Mouse (Mus musculus) cerebellum, postnatal 25 days (tissue): ENCODE measurements around the gene Egfl7.

Source experiments
- DNase-seq, 2 experiments: peaks; one replicate each; pipeline ENCODE4 v3.0.0; 2021; ENCODE audit warnings: mixed read lengths in 2 of 2

Egfl7 gene

GRCm38 (mm10) chr2:26617928-26618327, 38.1 kb downstream of the Egfl7 start:
- no peak for DNase-seq

GRCm38 (mm10) chr2:26621246-26621645, 41.4 kb downstream of the Egfl7 start:
- DNase-seq: peak in 1 of 2 experiments; percentile 17

- DNase-seq: no peak
These were observed 43.2 kb downstream of the Egfl7 start for GRCm38 (mm10) chr2:26622984-26623383.

- DNase-seq: no peak
These were observed 45.6 kb downstream of the Egfl7 start for GRCm38 (mm10) chr2:26625419-26625818.

- DNase-seq: no peak
These were observed 46.3 kb downstream of the Egfl7 start for GRCm38 (mm10) chr2:26626081-26626480.

GRCm38 (mm10) chr2:26627921-26628739, 48.3 kb downstream of the Egfl7 start, which contains the start of gene Fam69b:
Gene Fam69b, plus strand, starts transcription at chr2:26628457.
- peak; percentile 88 to 96 for DNase-seq

GRCm38 (mm10) chr2:26628792-26629437, 49.1 kb downstream of the Egfl7 start:
- peak in 1 of 2 experiments; percentile 55 for DNase-seq

GRCm38 (mm10) chr2:26632541-26633395, 53.0 kb downstream of the Egfl7 start:
- DNase-seq: peak in 1 of 2 experiments; percentile 8

- peak in 1 of 2 experiments; percentile 13 for DNase-seq
These were observed 54.2 kb downstream of the Egfl7 start for GRCm38 (mm10) chr2:26633953-26634530.

GRCm38 (mm10) chr2:26634629-26635488, 55.0 kb downstream of the Egfl7 start:
- DNase-seq: peak in 1 of 2 experiments; percentile 12

- DNase-seq: peak; percentile 18 to 26
These were observed 55.9 kb downstream of the Egfl7 start for GRCm38 (mm10) chr2:26635489-26636324.

- no peak for DNase-seq
These were observed 56.5 kb downstream of the Egfl7 start for GRCm38 (mm10) chr2:26636325-26636635.

- no peak for DNase-seq
These were observed 57.6 kb downstream of the Egfl7 start for GRCm38 (mm10) chr2:26637316-26637932.

- no peak for DNase-seq
These were observed 58.2 kb downstream of the Egfl7 start for GRCm38 (mm10) chr2:26638039-26638438.

GRCm38 (mm10) chr2:26638572-26638971, 58.8 kb downstream of the Egfl7 start:
- DNase-seq: no peak

- DNase-seq: peak in 1 of 2 experiments; percentile 34
These were observed 59.3 kb downstream of the Egfl7 start for GRCm38 (mm10) chr2:26639083-26639482.

GRCm38 (mm10) chr2:26639838-26640830, 60.3 kb downstream of the Egfl7 start:
- peak; percentile 99 for DNase-seq

GRCm38 (mm10) chr2:26641006-26641647, 61.3 kb downstream of the Egfl7 start:
- DNase-seq: no peak
